Mouse (Mus musculus) embryonic facial prominence, embryonic 15.5 days (tissue): ENCODE measurements at regions not wholly inside any gene's neighbourhood (a gene's known extent, or its start where the extent isn't known, plus 50 kb on each side); places are given as distances from the start of the nearest gene placed in this dataset.

Experiments
- ATAC-seq: fragments of 200-750 bp; cut with Nextera tagmentation; 2 replicates; pipeline ENCODE4 v1.8.0; 2017; ENCODE audit warnings: low read depth, moderate TSS enrichment; ENCODE audit not compliant: insufficient number of reproducible peaks, low FRiP score, low TSS enrichment
- H3K27ac ChIP-seq: fragments of 300-500 bp; sonication (generic); replicated peaks from 2 replicates; pipeline ENCODE4 v1.5.1; 2015; ENCODE audit warnings: mild to moderate bottlenecking, inconsistent platforms
- H3K27me3 ChIP-seq: fragments of 300-500 bp; sonication (generic); 2 replicates; pipeline ENCODE4 v1.6.1; 2015; ENCODE audit warnings: inconsistent platforms
- H3K36me3 ChIP-seq: fragments of 300-500 bp; sonication (generic); 2 replicates; pipeline ENCODE4 v1.6.1; 2015; ENCODE audit warnings: mild to moderate bottlenecking, inconsistent platforms
- H3K4me1 ChIP-seq: fragments of 300-500 bp; sonication (generic); 2 replicates; pipeline ENCODE4 v1.6.1; 2015; ENCODE audit warnings: inconsistent platforms
- H3K4me2 ChIP-seq: fragments of 300-500 bp; sonication (generic); replicated peaks from 2 replicates; pipeline ENCODE4 v1.6.1; 2015; ENCODE audit warnings: mild to moderate bottlenecking, inconsistent platforms
- H3K4me3 ChIP-seq: fragments of 300-500 bp; sonication (generic); replicated peaks from 2 replicates; pipeline ENCODE4 v1.5.1; 2015; ENCODE audit warnings: mild to moderate bottlenecking, inconsistent platforms
- H3K9ac ChIP-seq: fragments of 300-500 bp; sonication (generic); 2 replicates; pipeline ENCODE4 v1.6.1; 2015; ENCODE audit warnings: inconsistent platforms
- H3K9me3 ChIP-seq: fragments of 300-500 bp; sonication (generic); replicated peaks from 2 replicates; pipeline ENCODE4 v1.6.1; 2016; ENCODE audit warnings: inconsistent platforms
- WGBS: fragments of 180-500 bp; shearing (Covaris S2); methylation state at CpG from one replicate; pipeline ENCODE4 v1.1.7; 2015; 5-methylcytosine and 5-hydroxymethylcytosine counted together

GRCm38 (mm10) chr16:5371175-5371893 lies 115.6 kb upstream of the Eef2kmt start:
- WGBS = 82% methylated on average over 4 of the region's 4 CpGs
- no peak overlapping the region for H3K9ac ChIP-seq
- no peaks in the 10 kb centered on the region for H3K27me3 ChIP-seq
- no peaks in the 10 kb centered on the region for H3K9me3 ChIP-seq
- ATAC-seq = no peak
- H3K36me3 ChIP-seq = no peaks in the 10 kb centered on the region
- H3K4me2 ChIP-seq = no peak overlapping the region
- H3K4me3 ChIP-seq = no peak overlapping the region
- peaks cover 5% of the 10 kb centered on the region; the same call in 1 of the 2 replicates for H3K4me1 ChIP-seq
- H3K27ac ChIP-seq = no peak overlapping the region

GRCm38 (mm10) chr16:5370496-5370895 lies 114.7 kb upstream of the Eef2kmt start:
- peaks cover 5% of the 10 kb centered on the region; the same call in 1 of the 2 replicates for H3K4me1 ChIP-seq
- no peak for ATAC-seq
- no peak overlapping the region for H3K4me3 ChIP-seq
- no peaks in the 10 kb centered on the region for H3K36me3 ChIP-seq
- H3K4me2 ChIP-seq = no peak overlapping the region
- H3K9me3 ChIP-seq = no peaks in the 10 kb centered on the region
- no peak overlapping the region for H3K9ac ChIP-seq
- H3K27ac ChIP-seq = no peak overlapping the region
- no peaks in the 10 kb centered on the region for H3K27me3 ChIP-seq

GRCm38 (mm10) chr16:5368897-5369558 lies 113.2 kb upstream of the Eef2kmt start:
- H3K36me3 ChIP-seq = no peaks in the 10 kb centered on the region
- 30% methylated on average over 7 of the region's 7 CpGs for WGBS
- H3K4me2 ChIP-seq = no peak overlapping the region
- H3K9me3 ChIP-seq = no peaks in the 10 kb centered on the region
- peaks cover 5% of the 10 kb centered on the region; the same call in 1 of the 2 replicates for H3K4me1 ChIP-seq
- H3K27me3 ChIP-seq = no peaks in the 10 kb centered on the region
- ATAC-seq = no peak
- no peak overlapping the region for H3K4me3 ChIP-seq
- no peak overlapping the region for H3K9ac ChIP-seq
- H3K27ac ChIP-seq = no peak overlapping the region

GRCm38 (mm10) chr16:5368357-5368756 lies 112.6 kb upstream of the Eef2kmt start:
- Histone ChIP-seq H3K9ac (no peak overlapping the region), H3K4me1 (peaks cover 5% of the 10 kb centered on the region; the same call in 1 of the 2 replicates), H3K4me3 (no peak overlapping the region), H3K9me3 (no peaks in the 10 kb centered on the region), H3K27me3 (no peaks in the 10 kb centered on the region), H3K4me2 (no peak overlapping the region), H3K36me3 (no peaks in the 10 kb centered on the region), H3K27ac (no peak overlapping the region)
- 79% methylated on average over 8 of the region's 8 CpGs for WGBS
- ATAC-seq = no peak

DNA sequence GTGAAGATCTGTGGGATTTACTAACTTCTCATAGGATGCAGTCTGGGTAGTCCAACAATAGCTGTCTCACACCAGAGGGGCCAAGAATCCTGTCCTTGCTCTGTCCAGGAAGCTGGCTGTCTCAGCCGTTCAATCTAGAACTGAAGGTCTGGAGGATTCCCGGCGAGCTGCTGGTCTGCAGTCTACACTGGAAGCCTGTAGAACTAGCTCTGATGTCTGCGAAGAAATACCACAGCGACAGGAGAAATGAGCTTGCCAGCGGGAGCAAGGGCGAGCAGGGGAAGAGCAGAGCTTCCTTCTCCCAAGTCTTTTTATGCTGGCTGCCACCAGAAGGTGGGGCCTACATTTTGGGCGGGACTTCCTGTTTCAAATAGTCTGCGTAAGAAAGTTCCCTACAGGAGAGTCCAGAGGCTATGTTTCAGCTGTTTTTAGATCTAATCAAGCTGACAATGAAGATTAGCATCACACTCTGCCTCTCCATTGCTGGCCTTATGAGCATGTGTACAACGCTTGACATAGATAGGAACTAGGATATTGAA lies 111.9 kb upstream of the Eef2kmt start:
- H3K9ac ChIP-seq = no peak overlapping the region
- 80% methylated on average over 10 of the region's 10 CpGs for WGBS
- no peak overlapping the region for H3K4me2 ChIP-seq
- H3K27me3 ChIP-seq = no peaks in the 10 kb centered on the region
- ATAC-seq = no peak
- no peak overlapping the region for H3K4me3 ChIP-seq
- no peak overlapping the region for H3K27ac ChIP-seq
- H3K36me3 ChIP-seq = no peaks in the 10 kb centered on the region
- peaks cover 5% of the 10 kb centered on the region; the same call in 1 of the 2 replicates for H3K4me1 ChIP-seq
- H3K9me3 ChIP-seq = no peaks in the 10 kb centered on the region

DNA sequence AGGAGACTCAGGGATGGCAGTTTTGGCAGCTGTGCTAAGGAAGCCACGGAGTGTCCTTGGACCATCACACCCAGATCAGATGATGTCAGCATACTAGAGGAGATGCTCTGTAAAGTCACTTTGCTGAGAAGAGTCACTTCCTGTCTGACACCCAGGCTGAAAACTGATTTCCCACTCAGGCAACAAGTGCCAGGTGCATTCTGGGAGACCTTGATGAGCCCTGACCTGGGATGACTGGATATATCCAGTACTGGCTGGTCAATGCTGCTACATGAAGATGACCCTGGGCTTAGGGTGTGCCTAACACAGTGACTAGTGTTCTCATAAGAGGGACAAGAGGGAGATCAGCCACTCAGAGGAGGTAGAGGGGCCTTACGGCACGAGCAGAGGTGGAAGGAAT lies 110.2 kb upstream of the Eef2kmt start:
- no peaks in the 10 kb centered on the region for H3K36me3 ChIP-seq
- no peak overlapping the region for H3K9ac ChIP-seq
- H3K9me3 ChIP-seq = no peaks in the 10 kb centered on the region
- H3K27ac ChIP-seq = no peak overlapping the region
- H3K4me1 ChIP-seq = peaks cover 5% of the 10 kb centered on the region; the same call in 1 of the 2 replicates
- H3K4me2 ChIP-seq = no peak overlapping the region
- ATAC-seq = no peak
- no peak overlapping the region for H3K4me3 ChIP-seq
- no peaks in the 10 kb centered on the region for H3K27me3 ChIP-seq
- 85% methylated on average over 3 of the region's 3 CpGs for WGBS

DNA sequence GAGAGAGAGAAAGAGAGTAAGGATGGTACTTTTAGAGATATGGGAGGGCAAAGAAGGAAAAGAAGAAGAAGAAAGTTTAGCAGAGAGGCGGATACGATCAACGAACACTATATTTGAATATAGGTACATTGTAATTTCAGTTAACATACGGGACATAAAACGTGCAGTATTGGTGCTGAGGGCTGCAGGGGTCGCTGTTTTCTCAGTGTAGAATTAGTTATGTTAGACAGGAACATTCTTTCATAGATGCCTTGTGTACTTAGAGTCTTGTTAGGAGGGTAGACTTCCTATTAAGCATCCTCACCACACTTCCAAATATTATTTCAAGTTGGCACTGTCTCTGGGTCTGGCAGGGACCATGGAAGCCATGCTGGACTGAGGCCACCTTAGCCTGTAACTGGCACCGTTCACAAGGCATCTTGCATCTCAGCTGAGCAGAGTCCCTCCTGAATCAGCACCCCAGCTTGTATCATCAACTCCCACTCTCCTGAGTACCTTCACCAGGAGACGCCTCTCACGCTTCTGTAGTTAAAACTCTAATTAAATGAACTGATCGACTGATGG lies 107.3 kb upstream of the Eef2kmt start:
- no peaks in the 10 kb centered on the region for H3K4me1 ChIP-seq
- H3K36me3 ChIP-seq = no peaks in the 10 kb centered on the region
- WGBS = 76% methylated on average over 10 of the region's 10 CpGs
- no peak for ATAC-seq
- no peak overlapping the region for H3K9ac ChIP-seq
- H3K4me3 ChIP-seq = no peak overlapping the region
- no peak overlapping the region for H3K4me2 ChIP-seq
- no peak overlapping the region for H3K27ac ChIP-seq
- no peaks in the 10 kb centered on the region for H3K9me3 ChIP-seq
- no peaks in the 10 kb centered on the region for H3K27me3 ChIP-seq

- WGBS = 68% methylated on average over 4 of the region's 4 CpGs
- H3K9ac ChIP-seq = no peak overlapping the region
These were observed 103.4 kb upstream of the Eef2kmt start for GRCm38 (mm10) chr16:5359193-5359592.

GRCm38 (mm10) chr16:5353881-5354280 lies 98.1 kb upstream of the Eef2kmt start:
- WGBS = 59% methylated on average over 2 of the region's 2 CpGs
- H3K27ac ChIP-seq = no peak overlapping the region
- H3K4me3 ChIP-seq = no peak overlapping the region
- H3K27me3 ChIP-seq = no peaks in the 10 kb centered on the region
- no peak for ATAC-seq
- 0 out of 2 replicates have a peak, but pooled peaks cover 4% of the 10 kb centered on the region for H3K4me1 ChIP-seq
- H3K4me2 ChIP-seq = no peak overlapping the region
- H3K9me3 ChIP-seq = no peaks in the 10 kb centered on the region
- H3K36me3 ChIP-seq = no peaks in the 10 kb centered on the region
- no peak overlapping the region for H3K9ac ChIP-seq

More at GRCm38 (mm10) chr16:5359193-5359592, 103.4 kb upstream of the Eef2kmt start:
- no peak overlapping the region for H3K4me2 ChIP-seq
- H3K4me3 ChIP-seq = no peak overlapping the region
- H3K4me1 ChIP-seq = no peaks in the 10 kb centered on the region
- no peaks in the 10 kb centered on the region for H3K27me3 ChIP-seq
- H3K36me3 ChIP-seq = no peaks in the 10 kb centered on the region
- no peak for ATAC-seq
- no peak overlapping the region for H3K27ac ChIP-seq
- no peaks in the 10 kb centered on the region for H3K9me3 ChIP-seq

DNA sequence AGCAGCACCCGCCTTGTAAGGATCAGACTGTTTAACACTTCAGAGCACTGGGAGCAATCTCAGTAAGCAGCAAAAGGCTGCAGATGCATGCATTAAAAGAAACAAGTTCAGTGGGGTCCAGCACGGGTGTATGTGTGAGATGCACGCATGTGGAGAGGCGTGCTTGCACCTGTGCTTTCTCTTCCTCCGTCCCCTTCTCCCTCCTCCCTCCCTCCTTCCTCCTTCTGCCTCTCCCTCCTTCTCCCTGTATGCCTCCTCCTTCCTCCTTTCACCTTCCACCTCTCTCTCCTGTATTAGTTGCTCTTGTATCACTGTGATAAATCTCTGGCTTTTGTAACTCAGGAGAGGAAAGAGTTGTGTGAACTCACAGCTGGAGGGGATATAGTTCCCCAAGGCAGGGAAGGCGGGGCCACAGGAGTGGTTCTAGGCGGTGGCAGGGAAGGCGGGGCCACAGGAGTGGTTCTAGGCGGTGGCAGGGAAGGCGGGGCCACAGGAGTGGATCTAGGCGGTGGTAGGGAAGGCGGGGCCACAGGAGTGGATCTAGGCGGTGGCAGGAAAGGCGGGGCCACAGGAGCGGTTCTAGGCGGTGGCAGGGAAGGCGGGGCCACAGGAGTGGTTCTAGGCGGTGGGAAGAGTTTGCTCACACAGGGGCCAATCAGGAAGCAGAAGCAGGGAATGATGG lies 96.2 kb upstream of the Eef2kmt start:
- no peaks in the 10 kb centered on the region for H3K27me3 ChIP-seq
- WGBS = 4% methylated on average over 18 of the region's 18 CpGs
- H3K27ac ChIP-seq = no peak overlapping the region
- no peaks in the 10 kb centered on the region for H3K9me3 ChIP-seq
- no peak overlapping the region for H3K4me3 ChIP-seq
- no peaks in the 10 kb centered on the region for H3K36me3 ChIP-seq
- peak; percentile 67; the same call in 1 of the 2 replicates for ATAC-seq
- peak overlapping the region; percentile 32 for H3K4me2 ChIP-seq
- H3K9ac ChIP-seq = no peak overlapping the region
- H3K4me1 ChIP-seq = 0 out of 2 replicates have a peak, but pooled peaks cover 4% of the 10 kb centered on the region

GRCm38 (mm10) chr16:5347151-5347550 lies 91.4 kb upstream of the Eef2kmt start:
- WGBS = 68% methylated on average over 5 of the region's 5 CpGs
- Histone ChIP-seq H3K4me3 (no peak overlapping the region), H3K9me3 (no peaks in the 10 kb centered on the region), H3K9ac (no peak overlapping the region), H3K36me3 (no peaks in the 10 kb centered on the region), H3K4me1 (0 out of 2 replicates have a peak, but pooled peaks cover 1% of the 10 kb centered on the region), H3K27ac (no peak overlapping the region), H3K4me2 (no peak overlapping the region), H3K27me3 (no peaks in the 10 kb centered on the region)
- no peak for ATAC-seq
